Mouse (Mus musculus) kidney, adult 2 months (tissue): Measurements from ENCODE around the gene Ccdc106. TPM values are rescaled to one million over a fixed set of nuclear protein-coding genes. Genes with fewer than 3 reads are reported as not detected.

Experiments
- DNase-seq: peaks from one replicate; pipeline ENCODE4 v3.0.0; 2021
- H3K27ac ChIP-seq: fragments of 200-500 bp; 2 replicates; pipeline ENCODE4 v1.5.1; 2012; ENCODE audit warnings: low read depth, low read length, control low read depth, inconsistent platforms; ENCODE audit not compliant: insufficient read depth
- H3K27me3 ChIP-seq: fragments of 200-500 bp; replicated peaks from 2 replicates; pipeline ENCODE4 v1.6.1; 2012; ENCODE audit warnings: mild to moderate bottlenecking, moderate library complexity, low read length, inconsistent platforms; ENCODE audit not compliant: control insufficient read depth, insufficient read depth
- H3K36me3 ChIP-seq: fragments of 200-500 bp; 2 replicates; pipeline ENCODE4 v1.6.1; 2012; ENCODE audit warnings: mild to moderate bottlenecking, moderate library complexity, low read length, inconsistent platforms; ENCODE audit not compliant: control insufficient read depth, insufficient read depth
- H3K4me1 ChIP-seq: fragments of 200-500 bp; 2 replicates; pipeline ENCODE4 v1.6.1; 2011; ENCODE audit warnings: low read length; ENCODE audit not compliant: control insufficient read depth, insufficient read depth
- H3K4me3 ChIP-seq: fragments of 200-500 bp; 2 replicates; pipeline ENCODE4 v1.5.1; 2011; ENCODE audit warnings: mild to moderate bottlenecking, low read depth, low read length, control low read depth; ENCODE audit not compliant: insufficient read depth
- CTCF ChIP-seq: fragments of 200-500 bp; conservative IDR thresholded peaks from 2 replicates; pipeline ENCODE4 v1.5.1; 2011; ENCODE audit warnings: low read depth, mild to moderate bottlenecking, control low read depth, low read length, moderate library complexity, mixed read lengths; ENCODE audit not compliant: insufficient read depth, insufficient read length
- POLR2A ChIP-seq: fragments of 200-500 bp; IDR thresholded peaks from one replicate; pipeline ENCODE4 v1.6.1; 2011; ENCODE audit warnings: low read depth, low read length, control low read depth
- WGBS: fragments of 180-500 bp; shearing (Covaris S2); methylation state at CpG from one replicate; pipeline ENCODE4 v1.1.7; 2018; 5-methylcytosine and 5-hydroxymethylcytosine counted together
- polyA plus RNA-seq: library from polyadenylated mRNA; depleted of rRNA; stranded (reverse); fragments of >200 nt; gene quantifications from 2 replicates; pipeline ENCODE4 v1.2.3, GENCODE M21; 2012

Ccdc106 gene
- polyA plus RNA-seq, 1 experiment, result 2.3 TPM

DNA sequence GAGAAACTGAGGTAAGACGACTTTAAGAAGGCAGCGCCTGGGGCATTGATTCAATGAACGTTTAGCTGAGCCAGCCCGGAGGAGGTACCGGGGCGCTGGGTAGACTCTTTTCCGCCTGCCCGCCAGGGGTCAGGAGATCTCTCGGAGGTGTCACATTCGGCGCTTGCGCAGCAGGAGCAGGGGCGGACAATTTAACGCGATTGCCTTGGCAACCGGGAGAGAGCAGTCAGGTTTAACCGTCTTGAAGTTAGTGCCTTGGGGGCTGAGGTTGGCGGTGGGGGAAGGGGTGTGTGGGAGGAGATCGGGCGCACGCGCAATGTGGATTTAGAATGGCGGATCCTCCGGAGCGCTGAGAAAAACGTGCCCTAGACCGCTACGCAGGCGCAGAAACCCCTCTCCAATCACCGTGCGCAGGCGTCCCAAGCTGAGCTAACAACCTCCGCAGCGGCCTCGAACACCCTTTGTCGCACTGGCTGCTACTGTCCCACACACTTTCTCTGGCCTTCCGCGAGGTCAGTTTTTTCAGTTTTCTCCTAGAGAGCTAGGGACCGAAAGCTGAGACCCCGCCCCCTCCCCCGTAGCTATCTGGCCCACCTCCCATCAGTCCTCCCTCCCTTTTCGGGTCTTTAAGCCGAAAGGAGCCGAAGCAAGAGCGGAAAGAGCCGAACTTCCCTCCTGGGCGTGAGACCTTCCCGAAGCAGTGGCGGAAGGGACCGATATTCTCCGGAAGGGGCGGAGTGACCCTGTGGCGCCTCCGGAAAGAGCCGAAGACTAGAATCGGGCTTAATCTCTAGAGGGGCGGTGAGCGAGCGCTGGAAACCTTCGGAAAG lies 40.8 kb downstream of the Ccdc106 start:
- Histone ChIP-seq H3K27me3 (no peaks in the 10 kb centered on the region), H3K4me3 (peak overlapping the region; percentile 85), H3K4me1 (peaks cover 3% of the 10 kb centered on the region; the same call in 1 of the 2 replicates), H3K27ac (peak overlapping the region; percentile 99), H3K36me3 (no peaks in the 10 kb centered on the region)
- peak; percentile 60 for TF ChIP-seq CTCF
- peak; percentile 30 for TF ChIP-seq POLR2A
- under 1% methylated on average over 60 of the region's 60 CpGs for WGBS
- peak; percentile 99 for DNase-seq

DNA sequence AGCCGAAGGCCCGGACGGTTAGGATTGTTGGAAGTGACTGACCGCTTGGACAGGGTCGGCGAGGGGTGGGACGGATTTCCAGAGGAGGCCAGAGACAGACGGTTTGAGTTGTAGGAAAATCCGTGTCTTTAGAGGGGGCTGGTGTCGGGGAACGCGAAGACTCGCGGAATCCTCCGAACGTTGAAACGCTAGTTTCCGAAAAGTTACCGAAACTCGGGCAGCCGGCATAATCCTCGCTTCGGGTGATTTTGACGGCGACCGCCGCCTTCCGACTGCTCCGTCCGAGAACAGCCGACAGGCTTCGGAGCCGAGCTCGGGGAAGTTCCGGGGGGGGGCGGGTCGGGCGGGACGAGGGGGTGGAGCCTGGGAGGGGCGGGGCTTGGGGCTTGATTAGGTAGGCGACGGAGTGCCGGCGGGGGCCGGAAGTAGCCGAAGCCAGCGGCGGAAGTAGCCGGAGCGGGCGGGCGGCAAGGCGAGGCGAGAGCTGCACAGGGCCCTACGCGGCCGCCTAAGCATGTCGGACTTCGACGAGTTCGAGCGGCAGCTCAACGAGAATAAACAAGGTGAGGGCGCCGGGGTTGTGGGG lies 41.5 kb downstream of the Ccdc106 start, which contains the start of gene U2af2:
Gene U2af2 (plus strand): TSS at position 370 of the 586 bp plus-strand sequence.
- Histone ChIP-seq H3K4me1 (peaks cover 3% of the 10 kb centered on the region; the same call in 1 of the 2 replicates), H3K27me3 (no peaks in the 10 kb centered on the region), H3K4me3 (peak within 1 kb of the TSS; percentile 87), H3K27ac (peak within 1 kb of the TSS; percentile 99), H3K36me3 (no peaks in the 10 kb centered on the region; the same call in 1 of the 2 replicates)
- peak; percentile 96 for DNase-seq
- under 1% methylated on average over 64 of the region's 65 CpGs for WGBS
- TF ChIP-seq POLR2A (peak; percentile 4), CTCF (no peak)

DNA sequence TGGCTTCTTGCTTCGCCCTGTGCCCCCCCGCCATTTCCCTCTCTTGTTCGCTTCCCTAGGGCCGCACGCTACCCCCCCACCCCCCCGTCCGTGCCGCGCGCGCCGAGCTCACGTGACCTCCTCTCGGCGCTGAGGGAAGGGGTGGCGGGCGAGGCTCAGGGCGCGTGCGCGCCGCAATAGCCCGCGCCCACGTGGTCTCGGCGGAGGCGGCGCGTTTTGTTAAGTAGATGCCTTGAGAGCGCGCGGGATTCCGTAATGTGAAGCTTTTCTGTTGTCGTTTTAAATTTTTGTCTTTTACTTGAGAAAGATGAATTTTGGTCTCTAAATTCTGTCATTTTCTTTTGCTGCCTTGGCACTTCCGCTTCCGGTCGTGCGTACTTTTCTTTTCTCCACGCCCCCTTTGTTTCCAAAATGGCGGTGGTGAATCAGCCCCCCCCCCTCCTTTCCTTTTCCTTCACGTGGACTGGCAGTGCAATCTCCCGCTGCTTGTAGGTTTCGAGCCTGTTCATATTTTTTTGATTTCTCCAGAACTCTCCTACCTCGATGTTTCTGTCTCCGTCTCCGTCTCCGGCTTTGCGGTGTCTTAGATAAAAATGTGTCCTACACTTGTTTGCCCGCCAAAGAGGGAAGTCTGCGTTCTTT lies 42.1 kb downstream of the Ccdc106 start:
- Histone ChIP-seq H3K27me3 (no peaks in the 10 kb centered on the region), H3K27ac (peak overlapping the region; percentile 87), H3K4me3 (peak overlapping the region; percentile 87), H3K36me3 (no peaks in the 10 kb centered on the region; the same call in 1 of the 2 replicates), H3K4me1 (peaks cover 3% of the 10 kb centered on the region; the same call in 1 of the 2 replicates)
- under 1% methylated on average over 51 of the region's 51 CpGs for whole genome bisulfite sequencing
- peak; percentile 82 for DNase-seq
- TF ChIP-seq CTCF (no peak), POLR2A (no peak)

DNA sequence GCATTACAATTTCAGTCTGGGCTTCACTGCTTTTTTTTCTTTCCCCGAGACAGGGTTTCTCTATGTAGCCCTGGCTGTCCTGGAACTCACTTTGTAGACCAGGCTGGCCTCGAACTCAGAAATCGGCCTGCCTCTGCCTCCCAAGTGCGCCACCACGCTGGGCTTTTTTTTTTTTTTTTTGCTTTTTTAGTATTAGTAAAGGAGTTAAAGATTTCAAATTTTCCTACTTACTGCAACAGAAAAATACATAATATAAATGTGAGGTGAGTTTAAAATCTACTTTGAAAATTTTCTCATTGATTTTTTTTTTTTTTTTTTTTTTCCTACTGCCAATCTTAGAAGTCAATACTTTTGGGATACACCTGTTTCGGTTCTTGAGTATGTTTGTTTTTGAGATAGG lies 44.5 kb downstream of the Ccdc106 start:
- Histone ChIP-seq H3K27me3 (no peaks in the 10 kb centered on the region), H3K36me3 (peaks cover 7% of the 10 kb centered on the region), H3K27ac (no peak overlapping the region), H3K4me3 (no peak overlapping the region), H3K4me1 (peaks cover 3% of the 10 kb centered on the region; the same call in 1 of the 2 replicates)
- WGBS, result 83% methylated on average over 6 of the region's 6 CpGs
- DNase-seq, result no peak
- no peak for TF ChIP-seq POLR2A
- TF ChIP-seq CTCF, result no peak

DNA sequence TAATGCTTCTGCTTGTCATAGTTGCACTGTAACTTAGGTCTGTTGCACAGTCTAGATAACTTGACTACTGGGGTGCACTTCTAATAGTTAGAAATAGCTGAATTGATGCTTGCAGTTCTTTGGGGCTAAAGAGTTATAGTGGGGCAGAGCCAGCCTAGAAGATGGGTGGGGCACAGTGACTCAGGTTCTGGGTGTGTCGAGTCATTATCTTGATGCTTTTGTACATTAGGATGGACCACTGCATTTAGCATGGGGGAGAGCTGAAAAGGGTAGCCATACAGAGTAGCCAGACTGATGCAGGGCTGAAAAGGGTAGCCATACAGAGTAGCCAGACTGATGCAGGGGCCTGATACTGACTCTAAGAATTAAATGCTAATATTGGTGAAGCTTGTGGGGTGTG lies 53.2 kb downstream of the Ccdc106 start:
- H3K4me3 ChIP-seq, result no peak overlapping the region
- 81% methylated on average over 1 of the region's 1 CpGs for WGBS

DNA sequence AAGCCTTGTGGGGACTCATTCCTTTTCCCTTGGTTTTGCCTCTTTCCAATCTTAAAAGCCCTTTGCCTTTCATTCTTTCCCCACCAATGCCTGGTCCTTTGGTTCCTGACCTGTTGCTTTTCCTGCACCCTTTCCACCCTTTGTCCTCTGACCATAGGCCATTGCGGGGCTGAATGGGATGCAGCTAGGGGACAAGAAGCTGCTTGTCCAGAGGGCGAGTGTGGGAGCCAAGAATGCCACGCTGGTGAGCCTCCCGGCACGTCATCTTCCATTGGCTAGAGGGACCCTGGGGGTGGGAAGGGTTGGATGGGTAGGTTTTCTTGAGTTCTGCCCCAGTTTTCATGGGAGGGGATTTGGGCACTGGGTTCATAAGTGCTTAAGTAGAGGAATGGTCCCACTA lies 54.6 kb downstream of the Ccdc106 start:
- H3K4me3 ChIP-seq, result no peak overlapping the region

More for the DNA sequence above, 53.2 kb downstream of the Ccdc106 start:
- peaks cover 16% of the 10 kb centered on the region for H3K36me3 ChIP-seq
- no peak overlapping the region for H3K27ac ChIP-seq
- DNase-seq, result no peak
- no peaks in the 10 kb centered on the region for H3K4me1 ChIP-seq
- no peaks in the 10 kb centered on the region for H3K27me3 ChIP-seq
- no peak for TF ChIP-seq CTCF
- no peak for TF ChIP-seq POLR2A

More for the DNA sequence above, 54.6 kb downstream of the Ccdc106 start:
- peak; percentile 57 for DNase-seq
- H3K36me3 ChIP-seq, result peaks cover 13% of the 10 kb centered on the region
- no peaks in the 10 kb centered on the region for H3K27me3 ChIP-seq
- no peak for TF ChIP-seq POLR2A
- no peak for TF ChIP-seq CTCF
- no peak overlapping the region for H3K27ac ChIP-seq
- WGBS, result 56% methylated on average over 5 of the region's 5 CpGs
- H3K4me1 ChIP-seq, result no peaks in the 10 kb centered on the region
